Mouse (Mus musculus): ENCODE results near the gene Map3k5. TPM values are rescaled to one million over a fixed set of nuclear protein-coding genes. Genes with fewer than 3 reads are reported as not detected.

Map3k5 gene
- polyA plus RNA-seq, 1 experiment from 2014 or later: 0.82 TPM

DNA sequence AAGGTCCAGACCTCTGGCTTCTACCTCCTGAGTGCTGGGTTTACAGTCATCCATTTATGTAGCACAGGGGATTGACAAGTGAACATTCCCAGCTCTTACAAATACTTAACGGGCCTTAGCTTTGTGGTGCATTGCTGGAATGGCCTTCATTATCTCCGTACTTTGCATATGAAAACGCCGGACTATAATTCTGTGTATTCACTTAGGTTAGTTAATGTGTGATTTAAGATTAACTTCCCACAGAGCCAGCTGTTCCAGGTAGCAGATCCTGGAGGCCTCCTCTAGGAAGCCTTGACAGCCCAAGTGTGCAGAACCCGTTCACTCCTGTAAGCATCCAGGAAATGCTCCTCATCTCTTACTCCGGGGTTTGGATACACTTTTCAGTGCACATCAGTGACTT lies 4.5 kb downstream of the Map3k5 start:
- Histone ChIP-seq H3K4me3 (no peak overlapping the region), H3K36me3 (no peaks in the 10 kb centered on the region), H3K27me3 (peaks cover 37% of the 10 kb centered on the region), H3K4me1 (peaks cover 5% of the 10 kb centered on the region), H3K27ac (replicated peaks) (no peak overlapping the region), H3K9ac (replicated peaks) (no peak overlapping the region), H3K4me2 (replicated peaks) (no peak overlapping the region), H3K9me3 (no peaks in the 10 kb centered on the region)
- 81% methylated on average over 6 of the region's 6 CpGs for WGBS
- no peak for ATAC-seq (ENCODE audit: low FRiP score, low read depth)

GRCm38 (mm10) chr10:19939282-19939705 lies 5.0 kb downstream of the Map3k5 start:
- H3K36me3 ChIP-seq: no peaks in the 10 kb centered on the region
- 62% methylated on average over 8 of the region's 8 CpGs for WGBS
- H3K27ac ChIP-seq (replicated peaks): no peak overlapping the region
- ATAC-seq (ENCODE audit: low FRiP score, low read depth): no peak
- no peak overlapping the region for H3K4me3 ChIP-seq
- peaks cover 5% of the 10 kb centered on the region for H3K4me1 ChIP-seq
- no peaks in the 10 kb centered on the region for H3K9me3 ChIP-seq
- H3K4me2 ChIP-seq (replicated peaks): no peak overlapping the region
- peaks cover 32% of the 10 kb centered on the region for H3K27me3 ChIP-seq
- H3K9ac ChIP-seq (replicated peaks): no peak overlapping the region

DNA sequence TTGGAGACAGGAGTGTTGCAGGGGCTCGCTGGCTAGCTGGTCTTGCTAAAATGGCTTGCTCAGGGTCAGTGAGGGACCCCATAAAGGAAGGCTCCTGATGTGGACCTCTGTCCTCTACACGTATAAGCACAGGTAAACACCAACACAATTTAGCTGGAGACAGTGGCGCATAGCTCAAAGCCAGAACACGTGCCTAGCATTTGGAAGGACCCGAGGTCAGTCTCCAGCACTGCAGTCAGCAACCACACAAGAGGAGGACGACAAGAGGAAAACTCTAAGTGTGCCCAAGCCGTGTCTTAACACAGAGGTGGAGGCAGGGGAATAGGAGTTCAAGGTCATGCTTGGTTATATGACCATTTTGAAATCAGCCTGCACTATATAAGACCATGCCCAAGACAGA lies 5.9 kb downstream of the Map3k5 start:
- ATAC-seq (ENCODE audit: low FRiP score, low read depth): no peak
- H3K27me3 ChIP-seq: peaks cover 24% of the 10 kb centered on the region

GRCm38 (mm10) chr10:19940626-19941025 lies 6.4 kb downstream of the Map3k5 start:
- no peak for ATAC-seq (ENCODE audit: low FRiP score, low read depth)
- H3K4me1 ChIP-seq: no peaks in the 10 kb centered on the region; the same call in 1 of the 2 replicates
- WGBS: 91% methylated on average over 8 of the region's 8 CpGs

More for the DNA sequence above, 5.9 kb downstream of the Map3k5 start:
- no peaks in the 10 kb centered on the region for H3K9me3 ChIP-seq
- no peak overlapping the region for H3K4me2 ChIP-seq (replicated peaks)
- H3K9ac ChIP-seq (replicated peaks): no peak overlapping the region
- peaks cover under 1% of the 10 kb centered on the region for H3K4me1 ChIP-seq
- 86% methylated on average over 7 of the region's 7 CpGs for WGBS
- no peak overlapping the region for H3K4me3 ChIP-seq
- no peak overlapping the region for H3K27ac ChIP-seq (replicated peaks)
- H3K36me3 ChIP-seq: no peaks in the 10 kb centered on the region

DNA sequence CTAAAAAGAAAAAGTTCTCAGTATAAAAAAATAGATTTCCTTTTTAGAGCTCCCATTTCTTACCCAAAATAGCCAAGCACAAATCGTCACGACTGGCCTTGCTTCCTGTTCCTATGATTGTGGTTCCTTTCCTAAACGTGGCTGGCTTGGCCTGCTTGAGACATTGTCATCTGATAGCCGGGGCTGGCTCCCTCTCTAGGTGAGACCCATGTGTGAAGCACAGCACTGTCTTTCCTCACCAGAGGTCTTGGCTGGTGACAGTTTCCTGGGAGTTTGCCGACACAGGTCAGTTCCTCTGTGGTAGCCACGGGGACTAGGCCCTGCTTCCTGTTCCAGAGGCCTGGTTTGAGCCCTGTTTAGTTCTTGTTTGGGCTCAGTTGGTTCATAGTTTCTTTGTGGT lies 6.8 kb downstream of the Map3k5 start:
- H3K4me2 ChIP-seq (replicated peaks): no peak overlapping the region
- no peak overlapping the region for H3K27ac ChIP-seq (replicated peaks)
- H3K9me3 ChIP-seq: no peaks in the 10 kb centered on the region
- no peaks in the 10 kb centered on the region; the same call in 1 of the 2 replicates for H3K4me1 ChIP-seq
- no peak overlapping the region for H3K9ac ChIP-seq (replicated peaks)
- no peak overlapping the region for H3K4me3 ChIP-seq
- no peak for ATAC-seq (ENCODE audit: low FRiP score, low read depth)
- peaks cover 20% of the 10 kb centered on the region for H3K27me3 ChIP-seq
- WGBS: 74% methylated on average over 6 of the region's 6 CpGs
- H3K36me3 ChIP-seq: no peaks in the 10 kb centered on the region

More at GRCm38 (mm10) chr10:19940626-19941025, 6.4 kb downstream of the Map3k5 start:
- H3K27me3 ChIP-seq: peaks cover 20% of the 10 kb centered on the region
- H3K9me3 ChIP-seq: no peaks in the 10 kb centered on the region
- H3K27ac ChIP-seq (replicated peaks): no peak overlapping the region
- H3K9ac ChIP-seq (replicated peaks): no peak overlapping the region
- no peak overlapping the region for H3K4me3 ChIP-seq
- H3K36me3 ChIP-seq: no peaks in the 10 kb centered on the region
- no peak overlapping the region for H3K4me2 ChIP-seq (replicated peaks)

DNA sequence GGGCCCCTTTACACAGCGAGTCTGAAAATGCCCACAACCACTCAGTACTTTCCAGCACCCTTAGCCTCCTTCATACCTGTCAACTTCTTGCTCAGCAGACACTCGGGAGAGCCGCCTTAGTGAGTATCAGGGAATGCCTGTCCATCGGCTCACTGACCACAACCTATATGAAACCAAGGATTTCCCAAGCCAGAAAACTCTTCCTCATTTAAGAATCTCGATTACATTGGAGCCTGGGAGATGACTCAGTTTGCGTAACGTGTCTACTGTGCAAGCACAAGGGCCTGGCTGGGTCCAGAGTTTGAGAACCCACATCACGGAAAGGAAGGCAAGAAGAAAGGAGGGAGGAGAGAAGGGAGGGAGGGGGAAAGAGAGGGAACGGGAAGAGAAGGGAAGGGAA lies 7.6 kb downstream of the Map3k5 start:
- no peak overlapping the region for H3K4me2 ChIP-seq (replicated peaks)
- no peak overlapping the region for H3K4me3 ChIP-seq
- H3K4me1 ChIP-seq: no peaks in the 10 kb centered on the region; the same call in 1 of the 2 replicates
- no peak overlapping the region for H3K9ac ChIP-seq (replicated peaks)
- 85% methylated on average over 9 of the region's 9 CpGs for WGBS
- H3K27ac ChIP-seq (replicated peaks): no peak overlapping the region
- no peak for ATAC-seq (ENCODE audit: low FRiP score, low read depth)
- no peaks in the 10 kb centered on the region for H3K9me3 ChIP-seq
- H3K27me3 ChIP-seq: peaks cover 15% of the 10 kb centered on the region
- H3K36me3 ChIP-seq: no peaks in the 10 kb centered on the region

- H3K36me3 ChIP-seq: no peaks in the 10 kb centered on the region
- no peak overlapping the region for H3K4me2 ChIP-seq (replicated peaks)
- WGBS: 92% methylated on average over 3 of the region's 3 CpGs
- ATAC-seq (ENCODE audit: low FRiP score, low read depth): no peak
- H3K4me1 ChIP-seq: no peaks in the 10 kb centered on the region; the same call in 1 of the 2 replicates
- 0 out of 2 replicates have a peak, but pooled peaks cover 8% of the 10 kb centered on the region for H3K27me3 ChIP-seq
- no peak overlapping the region for H3K27ac ChIP-seq (replicated peaks)
- H3K4me3 ChIP-seq: no peak overlapping the region
- H3K9ac ChIP-seq (replicated peaks): no peak overlapping the region
- no peaks in the 10 kb centered on the region for H3K9me3 ChIP-seq
Observed at GRCm38 (mm10) chr10:19942621-19943020, 8.3 kb downstream of the Map3k5 start.

- no peak overlapping the region for H3K27ac ChIP-seq (replicated peaks)
- H3K4me1 ChIP-seq: no peaks in the 10 kb centered on the region
- 73% methylated on average over 7 of the region's 7 CpGs for WGBS
- no peaks in the 10 kb centered on the region for H3K36me3 ChIP-seq
- no peak overlapping the region for H3K9ac ChIP-seq (replicated peaks)
- H3K9me3 ChIP-seq: no peaks in the 10 kb centered on the region
- H3K27me3 ChIP-seq: no peaks in the 10 kb centered on the region
- H3K4me3 ChIP-seq: no peak overlapping the region
- ATAC-seq (ENCODE audit: low FRiP score, low read depth): no peak
- no peak overlapping the region for H3K4me2 ChIP-seq (replicated peaks)
Observed at GRCm38 (mm10) chr10:19945651-19946050, 11.4 kb downstream of the Map3k5 start.

DNA sequence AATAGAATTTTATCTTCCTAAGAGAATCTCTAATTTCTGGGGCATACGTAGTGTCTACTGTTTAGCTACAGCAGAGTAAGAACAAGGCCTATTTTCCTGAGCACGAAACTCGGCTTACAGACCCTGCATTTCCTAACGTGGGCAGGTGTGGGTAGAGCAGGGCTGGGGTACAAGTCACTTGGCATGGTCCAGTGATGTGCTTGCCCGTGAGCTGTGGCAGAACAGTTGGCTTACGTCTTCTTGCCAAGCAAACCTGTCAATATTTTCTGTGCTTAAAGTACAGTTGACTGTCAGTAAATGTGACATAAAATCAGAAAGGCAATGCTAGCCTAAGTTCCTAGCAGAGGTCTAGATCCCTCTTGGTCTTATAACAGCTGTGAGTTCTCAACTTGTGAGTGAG lies 12.4 kb downstream of the Map3k5 start:
- Histone ChIP-seq H3K36me3 (no peaks in the 10 kb centered on the region), H3K9ac (replicated peaks) (no peak overlapping the region), H3K4me2 (replicated peaks) (no peak overlapping the region), H3K27ac (replicated peaks) (no peak overlapping the region), H3K27me3 (no peaks in the 10 kb centered on the region), H3K4me1 (no peaks in the 10 kb centered on the region), H3K9me3 (no peaks in the 10 kb centered on the region), H3K4me3 (no peak overlapping the region)
- no peak for ATAC-seq (ENCODE audit: low FRiP score, low read depth)
- 90% methylated on average over 6 of the region's 6 CpGs for WGBS

DNA sequence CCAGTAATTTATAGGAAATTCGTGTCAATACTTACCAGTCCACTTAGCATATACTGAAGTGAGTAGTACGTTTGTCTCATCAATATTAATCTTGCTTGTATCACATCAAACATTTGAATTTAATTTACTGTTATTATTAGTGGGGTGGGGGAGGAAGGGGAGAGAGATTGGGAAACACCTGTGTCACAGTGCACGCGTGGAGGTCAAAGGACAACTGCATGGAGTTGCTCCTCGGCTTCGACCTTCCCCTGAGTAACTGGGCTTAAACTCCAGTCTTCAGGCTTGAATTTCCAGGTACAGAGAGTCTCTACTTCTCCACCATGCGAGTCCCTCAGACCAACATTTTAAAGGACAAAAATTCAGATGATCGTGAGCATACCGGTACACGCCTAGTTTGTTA lies 13.2 kb downstream of the Map3k5 start:
- WGBS: 91% methylated on average over 10 of the region's 10 CpGs
- Histone ChIP-seq H3K9ac (replicated peaks) (no peak overlapping the region), H3K27me3 (no peaks in the 10 kb centered on the region), H3K4me1 (no peaks in the 10 kb centered on the region), H3K27ac (replicated peaks) (no peak overlapping the region), H3K4me2 (replicated peaks) (no peak overlapping the region), H3K9me3 (no peaks in the 10 kb centered on the region), H3K4me3 (no peak overlapping the region), H3K36me3 (no peaks in the 10 kb centered on the region)
- no peak for ATAC-seq (ENCODE audit: low FRiP score, low read depth)

GRCm38 (mm10) chr10:19947901-19948300 lies 13.6 kb downstream of the Map3k5 start:
- Histone ChIP-seq H3K4me3 (no peak overlapping the region), H3K27me3 (no peaks in the 10 kb centered on the region), H3K9me3 (no peaks in the 10 kb centered on the region), H3K36me3 (no peaks in the 10 kb centered on the region), H3K9ac (replicated peaks) (no peak overlapping the region), H3K4me1 (no peaks in the 10 kb centered on the region), H3K4me2 (replicated peaks) (no peak overlapping the region), H3K27ac (replicated peaks) (no peak overlapping the region)
- 86% methylated on average over 5 of the region's 5 CpGs for WGBS
- no peak for ATAC-seq (ENCODE audit: low FRiP score, low read depth)

DNA sequence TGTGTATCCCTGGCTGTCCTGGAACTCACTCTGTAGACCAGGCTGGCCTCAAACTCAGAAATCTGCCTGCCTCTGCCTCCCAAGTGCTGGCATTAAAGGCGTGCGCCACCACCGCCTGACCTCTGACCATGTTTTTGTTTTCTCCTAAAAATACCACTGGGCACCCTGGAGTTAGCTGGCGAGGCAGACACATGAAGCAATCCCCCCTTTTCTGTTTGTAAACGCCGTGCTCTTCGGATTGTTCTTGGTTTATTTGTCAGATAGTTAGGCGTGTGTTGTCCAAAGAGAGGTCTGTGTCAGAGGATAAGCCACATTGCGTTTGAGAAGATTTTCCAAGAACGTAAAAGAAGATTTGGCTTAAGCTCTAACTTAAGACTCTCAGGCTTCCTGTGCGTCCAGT lies 14.1 kb downstream of the Map3k5 start:
- Histone ChIP-seq H3K9me3 (no peaks in the 10 kb centered on the region), H3K27ac (replicated peaks) (no peak overlapping the region), H3K4me1 (no peaks in the 10 kb centered on the region), H3K27me3 (no peaks in the 10 kb centered on the region), H3K4me2 (replicated peaks) (no peak overlapping the region), H3K4me3 (no peak overlapping the region), H3K36me3 (no peaks in the 10 kb centered on the region), H3K9ac (replicated peaks) (no peak overlapping the region)
- WGBS: 91% methylated on average over 11 of the region's 11 CpGs
- ATAC-seq (ENCODE audit: low FRiP score, low read depth): no peak

GRCm38 (mm10) chr10:19949106-19949505 lies 14.8 kb downstream of the Map3k5 start:
- no peaks in the 10 kb centered on the region for H3K4me1 ChIP-seq
- WGBS: 84% methylated on average over 4 of the region's 4 CpGs

More at GRCm38 (mm10) chr10:19949106-19949505, 14.8 kb downstream of the Map3k5 start:
- Histone ChIP-seq H3K4me2 (replicated peaks) (no peak overlapping the region), H3K9me3 (no peaks in the 10 kb centered on the region), H3K36me3 (no peaks in the 10 kb centered on the region), H3K9ac (replicated peaks) (no peak overlapping the region), H3K4me3 (no peak overlapping the region), H3K27me3 (no peaks in the 10 kb centered on the region), H3K27ac (replicated peaks) (no peak overlapping the region)
- no peak for ATAC-seq (ENCODE audit: low FRiP score, low read depth)
